Mouse (Mus musculus): ENCODE measurements around the gene Ifna15. TPM values are rescaled to one million over a fixed set of nuclear protein-coding genes. Genes with fewer than 3 reads are reported as not detected.

Gene Ifna15
- polyA plus RNA-seq, 1 experiment = not detected

- TF ChIP-seq CTCF (IDR thresholded peaks at IDR 0.05; ENCODE audit: extremely low read depth, insufficient read length, insufficient replicate concordance, low read depth, low read length) (no peak), POLR2A (IDR thresholded peaks at IDR 0.05; ENCODE audit: low read depth, low read length) (no peak)
- no peaks in the 10 kb centered on the region for H3K4me1 ChIP-seq (ENCODE audit: control insufficient read depth, insufficient read depth, insufficient read length, low read length)
- H3K27me3 ChIP-seq (ENCODE audit: control insufficient read depth, insufficient read depth, low read length) = no peaks in the 10 kb centered on the region
- no peak overlapping the region for H3K27ac ChIP-seq (ENCODE audit: insufficient read depth, low read depth, low read length)
- H3K4me3 ChIP-seq (ENCODE audit: low read depth, low read length) = no peak overlapping the region
- no peaks in the 10 kb centered on the region for H3K36me3 ChIP-seq (ENCODE audit: control insufficient read depth, insufficient read depth, low read length)
- WGBS = 67% methylated on average over 4 of the region's 4 CpGs
Measured at GRCm38 (mm10) chr4:88530271-88530670, 27.8 kb downstream of the Ifna15 start.

GRCm38 (mm10) chr4:88526379-88527049, 31.5 kb downstream of the Ifna15 start:
- TF ChIP-seq CTCF (IDR thresholded peaks at IDR 0.05; ENCODE audit: extremely low read depth, insufficient read length, insufficient replicate concordance, low read depth, low read length) = no peak
- no peak for TF ChIP-seq POLR2A (IDR thresholded peaks at IDR 0.05; ENCODE audit: low read depth, low read length)
- Histone ChIP-seq H3K4me1 (ENCODE audit: control insufficient read depth, insufficient read depth, insufficient read length, low read length) (no peaks in the 10 kb centered on the region), H3K4me3 (ENCODE audit: low read depth, low read length) (no peak overlapping the region), H3K27me3 (ENCODE audit: control insufficient read depth, insufficient read depth, low read length) (no peaks in the 10 kb centered on the region), H3K36me3 (ENCODE audit: control insufficient read depth, insufficient read depth, low read length) (no peaks in the 10 kb centered on the region), H3K27ac (ENCODE audit: insufficient read depth, low read depth, low read length) (no peak overlapping the region)
- WGBS = 78% methylated on average over 5 of the region's 5 CpGs

GRCm38 (mm10) chr4:88525393-88525792, 32.7 kb downstream of the Ifna15 start:
- WGBS = 76% methylated on average over 3 of the region's 3 CpGs
- Histone ChIP-seq H3K4me3 (ENCODE audit: low read depth, low read length) (no peak overlapping the region), H3K27ac (ENCODE audit: insufficient read depth, low read depth, low read length) (no peak overlapping the region), H3K27me3 (ENCODE audit: control insufficient read depth, insufficient read depth, low read length) (no peaks in the 10 kb centered on the region), H3K36me3 (ENCODE audit: control insufficient read depth, insufficient read depth, low read length) (no peaks in the 10 kb centered on the region), H3K4me1 (ENCODE audit: control insufficient read depth, insufficient read depth, insufficient read length, low read length) (no peaks in the 10 kb centered on the region)
- TF ChIP-seq CTCF (IDR thresholded peaks at IDR 0.05; ENCODE audit: extremely low read depth, insufficient read length, insufficient replicate concordance, low read depth, low read length) (no peak), POLR2A (IDR thresholded peaks at IDR 0.05; ENCODE audit: low read depth, low read length) (no peak)

GRCm38 (mm10) chr4:88523241-88523640, 34.8 kb downstream of the Ifna15 start:
- Histone ChIP-seq H3K4me1 (ENCODE audit: control insufficient read depth, insufficient read depth, insufficient read length, low read length) (no peaks in the 10 kb centered on the region), H3K27me3 (ENCODE audit: control insufficient read depth, insufficient read depth, low read length) (no peaks in the 10 kb centered on the region), H3K27ac (ENCODE audit: insufficient read depth, low read depth, low read length) (no peak overlapping the region), H3K36me3 (ENCODE audit: control insufficient read depth, insufficient read depth, low read length) (no peaks in the 10 kb centered on the region), H3K4me3 (ENCODE audit: low read depth, low read length) (no peak overlapping the region)
- TF ChIP-seq CTCF (IDR thresholded peaks at IDR 0.05; ENCODE audit: extremely low read depth, insufficient read length, insufficient replicate concordance, low read depth, low read length) (no peak), POLR2A (IDR thresholded peaks at IDR 0.05; ENCODE audit: low read depth, low read length) (no peak)

GRCm38 (mm10) chr4:88522674-88523073, 35.4 kb downstream of the Ifna15 start, which contains the start of gene Ifnb1:
Ifnb1 (minus strand) TSS chr4:88522774.
- Histone ChIP-seq H3K4me3 (ENCODE audit: low read depth, low read length) (no peak within 1 kb of the TSS), H3K4me1 (ENCODE audit: control insufficient read depth, insufficient read depth, insufficient read length, low read length) (no peaks in the 10 kb centered on the region), H3K27me3 (ENCODE audit: control insufficient read depth, insufficient read depth, low read length) (no peaks in the 10 kb centered on the region), H3K27ac (ENCODE audit: insufficient read depth, low read depth, low read length) (no peak within 1 kb of the TSS), H3K36me3 (ENCODE audit: control insufficient read depth, insufficient read depth, low read length) (no peaks in the 10 kb centered on the region)
- WGBS = 76% methylated on average over 4 of the region's 4 CpGs
- TF ChIP-seq CTCF (IDR thresholded peaks at IDR 0.05; ENCODE audit: extremely low read depth, insufficient read length, insufficient replicate concordance, low read depth, low read length) (no peak), POLR2A (IDR thresholded peaks at IDR 0.05; ENCODE audit: low read depth, low read length) (no peak)

- H3K27ac ChIP-seq (ENCODE audit: insufficient read depth, low read depth, low read length) = no peak overlapping the region
- TF ChIP-seq POLR2A (IDR thresholded peaks at IDR 0.05; ENCODE audit: low read depth, low read length) (no peak), CTCF (IDR thresholded peaks at IDR 0.05; ENCODE audit: extremely low read depth, insufficient read length, insufficient replicate concordance, low read depth, low read length) (no peak)
- WGBS = 90% methylated on average over 2 of the region's 2 CpGs
Measured at GRCm38 (mm10) chr4:88517957-88518356, 40.1 kb downstream of the Ifna15 start.

GRCm38 (mm10) chr4:88515711-88516211, 42.3 kb downstream of the Ifna15 start:
- no peak overlapping the region for H3K27ac ChIP-seq (ENCODE audit: insufficient read depth, low read depth, low read length)
- H3K36me3 ChIP-seq (ENCODE audit: control insufficient read depth, insufficient read depth, low read length) = no peaks in the 10 kb centered on the region
- 8% methylated on average over 4 of the region's 4 CpGs for WGBS
- no peaks in the 10 kb centered on the region for H3K27me3 ChIP-seq (ENCODE audit: control insufficient read depth, insufficient read depth, low read length)
- no peaks in the 10 kb centered on the region for H3K4me1 ChIP-seq (ENCODE audit: control insufficient read depth, insufficient read depth, insufficient read length, low read length)
- H3K4me3 ChIP-seq (ENCODE audit: low read depth, low read length) = no peak overlapping the region
- no peak for TF ChIP-seq POLR2A (IDR thresholded peaks at IDR 0.05; ENCODE audit: low read depth, low read length)
- TF ChIP-seq CTCF (IDR thresholded peaks at IDR 0.05; ENCODE audit: extremely low read depth, insufficient read length, insufficient replicate concordance, low read depth, low read length) = no peak

More at GRCm38 (mm10) chr4:88517957-88518356, 40.1 kb downstream of the Ifna15 start:
- Histone ChIP-seq H3K27me3 (ENCODE audit: control insufficient read depth, insufficient read depth, low read length) (no peaks in the 10 kb centered on the region), H3K4me1 (ENCODE audit: control insufficient read depth, insufficient read depth, insufficient read length, low read length) (no peaks in the 10 kb centered on the region), H3K4me3 (ENCODE audit: low read depth, low read length) (no peak overlapping the region), H3K36me3 (ENCODE audit: control insufficient read depth, insufficient read depth, low read length) (no peaks in the 10 kb centered on the region)
